Mouse (Mus musculus): ENCODE measurements around the gene Iqgap3. TPM values are rescaled to one million over a fixed set of nuclear protein-coding genes. Genes with fewer than 3 reads are reported as not detected.

Iqgap3 gene
- total RNA-seq, 2 experiments from 2014 or later: 0.91 to 1.2 TPM

DNA sequence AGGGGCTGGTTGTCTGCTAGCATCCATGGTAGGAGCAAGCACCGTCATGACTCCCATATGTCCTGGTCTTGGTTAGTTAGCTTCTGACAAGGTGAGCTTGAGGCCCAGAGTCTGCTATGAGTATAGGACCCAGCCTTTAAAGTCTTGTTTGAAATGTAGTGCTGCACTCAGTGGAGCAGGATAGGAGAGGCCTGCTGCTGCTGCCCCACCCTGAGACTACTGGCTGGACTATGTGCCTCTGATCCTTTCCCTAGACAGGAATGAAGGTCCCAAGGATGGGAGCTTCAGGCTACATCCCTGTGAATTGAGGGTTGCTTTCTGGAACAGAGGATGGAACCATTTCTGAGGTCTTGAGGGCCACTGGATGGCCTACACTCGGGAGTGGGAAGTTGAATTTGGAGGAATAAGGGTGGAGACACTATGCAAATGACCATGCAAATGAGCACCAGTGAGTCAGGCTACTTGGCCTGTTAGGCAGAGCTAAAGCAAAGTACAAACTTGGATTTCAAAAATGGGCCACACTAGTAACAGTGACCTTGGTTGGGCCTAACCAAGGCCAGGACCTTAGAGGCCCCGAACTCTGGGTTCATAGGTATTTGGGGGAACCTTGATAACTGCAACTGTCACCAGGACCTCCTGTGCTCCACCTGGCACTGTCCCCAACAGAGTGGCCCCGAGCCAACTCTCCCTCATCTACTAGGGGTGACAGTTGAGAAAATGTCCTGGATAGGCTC is 67.2 kb downstream of the Iqgap3 start:
- DNase-seq (ENCODE audit: low spot score in 2 of 2): peak in 1 of 2 experiments; percentile 31

DNA sequence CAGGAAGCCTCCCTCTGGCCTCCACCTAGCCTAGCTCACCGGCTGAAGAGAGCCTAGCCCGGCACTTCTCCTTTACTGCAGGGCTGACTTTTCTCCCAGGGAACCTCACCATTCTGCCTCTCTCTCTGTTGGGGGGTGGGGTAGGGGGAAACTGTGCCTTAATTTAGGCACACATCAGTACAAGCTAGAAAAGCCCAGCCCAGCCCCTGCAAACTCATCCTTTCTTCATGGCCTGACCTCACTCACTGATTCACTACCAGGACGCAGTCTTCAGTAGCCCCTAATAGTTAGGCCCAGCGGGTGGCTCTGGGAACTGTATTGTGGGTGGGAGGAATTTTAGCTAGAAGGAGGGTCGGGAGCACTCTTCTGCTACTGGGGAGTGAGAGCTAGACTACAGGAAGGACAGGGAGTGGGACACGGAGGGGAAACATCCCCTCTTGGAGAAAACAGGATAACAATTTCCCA is 67.8 kb downstream of the Iqgap3 start:
- DNase-seq (ENCODE audit: low spot score in 2 of 2): no peak

DNA sequence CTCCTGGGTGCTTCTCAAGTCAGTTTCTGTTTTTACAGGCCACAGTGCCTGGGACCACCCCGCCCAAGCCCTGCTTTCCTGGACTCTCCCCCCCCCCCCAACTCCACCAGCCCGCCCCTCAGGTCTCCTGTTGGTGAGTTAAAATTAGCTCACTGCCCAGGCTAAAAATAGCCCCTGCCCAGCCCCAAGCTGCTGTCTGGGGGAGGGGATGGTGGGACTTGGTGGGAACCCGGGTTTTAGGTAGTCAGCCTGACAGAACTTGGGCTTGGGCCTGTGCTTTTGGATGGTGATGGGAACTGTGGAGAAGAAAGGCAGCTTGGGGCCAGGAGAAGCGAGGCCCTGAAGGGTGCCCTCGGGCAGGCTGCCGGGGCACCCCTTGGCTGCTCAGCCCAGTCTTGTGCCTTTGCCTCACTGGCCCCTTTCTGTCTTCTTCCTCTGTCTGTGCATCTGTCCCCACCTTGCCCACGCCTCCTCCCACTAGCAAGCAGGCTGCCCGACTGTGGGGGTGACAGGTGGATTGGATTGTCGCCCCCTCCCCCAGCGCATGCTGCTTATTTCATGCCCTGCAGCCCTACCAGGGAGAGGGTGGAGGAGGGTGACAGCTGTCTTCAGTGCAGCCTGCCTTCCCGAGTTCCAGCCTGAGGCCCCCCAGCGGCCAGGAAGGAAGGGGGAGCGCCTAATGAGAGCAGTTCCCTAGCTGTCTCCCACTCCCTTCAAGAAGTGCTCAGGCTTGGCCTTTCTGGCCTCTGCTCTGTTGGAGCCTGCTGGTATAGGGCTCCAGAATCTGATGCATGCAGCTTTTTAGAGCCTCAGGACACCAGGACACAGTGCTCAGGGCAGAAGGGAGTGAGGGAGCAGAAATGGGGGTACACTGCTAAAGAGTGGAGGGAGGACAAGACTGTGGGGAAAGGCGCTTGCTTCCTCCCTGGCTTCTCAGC is 68.6 kb downstream of the Iqgap3 start:
- peak; percentile 75 to 77 for DNase-seq (ENCODE audit: low spot score in 2 of 2)

DNA sequence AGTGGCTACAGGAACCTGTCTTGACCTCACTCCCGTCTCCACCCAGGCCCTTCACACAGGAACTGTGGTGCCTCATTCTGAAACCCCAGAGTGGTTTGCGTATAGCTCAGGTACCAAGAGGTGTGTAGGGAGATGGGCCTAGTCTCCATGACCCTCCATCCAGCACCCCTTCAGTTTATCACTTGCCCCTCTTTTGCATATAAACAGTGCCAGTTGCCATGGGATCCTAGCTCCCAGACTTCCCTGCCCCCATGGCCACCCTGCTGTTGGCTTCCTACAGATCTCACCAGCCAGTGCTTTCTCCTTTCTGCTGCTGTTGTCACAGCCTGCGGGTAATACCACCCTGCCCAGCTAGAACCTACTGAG is 69.2 kb downstream of the Iqgap3 start:
- DNase-seq (ENCODE audit: low spot score in 2 of 2): no peak

DNA sequence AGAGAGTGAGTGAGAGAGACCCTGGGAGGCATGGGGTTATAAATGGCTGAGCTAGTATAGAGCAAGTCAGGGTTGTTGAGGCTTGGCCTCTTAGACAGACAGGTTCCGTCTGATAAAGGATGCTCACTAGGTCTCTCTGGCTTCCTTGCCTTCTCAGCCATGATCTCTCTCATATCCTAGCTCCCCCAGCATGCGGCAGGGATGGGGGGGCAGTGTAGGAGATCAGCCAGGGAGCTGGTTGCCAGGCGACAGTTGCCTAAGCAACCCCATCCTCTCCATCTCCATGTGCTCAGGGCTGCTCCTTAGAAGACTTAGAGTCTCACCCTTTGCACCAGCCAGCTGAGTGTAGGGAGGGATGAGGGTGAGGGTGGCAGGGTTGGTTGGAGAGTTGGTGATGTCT is 70.3 kb downstream of the Iqgap3 start:
- DNase-seq (ENCODE audit: low spot score in 2 of 2): peak; percentile 69 to 83

DNA sequence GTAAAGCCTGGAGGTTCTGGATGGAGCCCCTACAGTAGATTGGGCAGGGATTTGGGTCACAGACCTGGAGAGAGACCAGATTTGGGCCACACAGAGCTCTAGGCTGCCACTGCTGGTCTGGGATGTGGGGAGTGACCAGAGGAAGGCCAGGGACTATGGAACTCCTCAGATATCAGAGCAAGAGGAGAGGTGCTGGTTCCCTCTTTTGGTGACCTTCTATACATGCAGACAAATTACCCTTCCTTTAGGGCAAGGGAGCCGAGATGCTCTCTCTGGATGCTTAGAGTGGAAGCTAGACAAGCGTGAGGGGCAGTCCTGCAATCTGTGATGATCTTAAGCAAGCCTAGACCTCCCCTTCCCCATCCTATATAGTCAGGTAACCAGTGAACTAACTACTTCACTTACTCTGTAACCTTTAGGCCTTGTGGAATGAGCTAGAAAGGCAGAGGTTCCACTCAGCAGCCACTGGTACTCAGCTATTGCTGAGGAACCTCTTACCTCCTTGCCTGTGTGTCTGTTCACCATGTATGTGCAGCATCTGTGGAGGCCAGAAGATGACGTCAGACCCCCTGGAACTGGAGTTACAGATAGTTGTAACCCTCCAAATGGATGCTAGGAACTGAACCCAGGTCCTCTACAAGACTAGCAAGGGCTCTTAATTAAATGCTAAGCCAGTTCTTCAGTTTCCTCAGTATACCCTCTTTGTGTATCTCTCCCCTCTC is 71.7 kb downstream of the Iqgap3 start:
- DNase-seq (ENCODE audit: low spot score in 2 of 2): no peak

DNA sequence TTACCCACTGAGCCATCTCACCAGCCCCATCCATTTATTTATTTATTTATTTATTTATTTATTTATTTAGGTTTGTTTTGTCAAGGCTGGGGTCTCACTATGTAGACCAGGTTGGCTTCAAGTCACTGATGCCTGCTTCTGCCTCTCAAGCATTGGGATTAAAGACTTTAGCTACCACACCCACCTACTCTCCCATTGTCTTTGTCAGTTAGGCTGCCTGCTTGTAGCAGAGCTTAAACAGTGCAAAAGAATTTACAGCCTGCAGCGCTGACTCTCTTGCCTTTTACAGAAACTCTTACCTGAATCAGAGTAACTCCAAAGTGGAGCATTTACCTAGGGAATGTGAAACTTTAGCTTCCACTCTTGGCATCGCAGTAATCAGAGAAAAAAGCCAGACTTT is 72.5 kb downstream of the Iqgap3 start:
- no peak for DNase-seq (ENCODE audit: low spot score in 2 of 2)

DNA sequence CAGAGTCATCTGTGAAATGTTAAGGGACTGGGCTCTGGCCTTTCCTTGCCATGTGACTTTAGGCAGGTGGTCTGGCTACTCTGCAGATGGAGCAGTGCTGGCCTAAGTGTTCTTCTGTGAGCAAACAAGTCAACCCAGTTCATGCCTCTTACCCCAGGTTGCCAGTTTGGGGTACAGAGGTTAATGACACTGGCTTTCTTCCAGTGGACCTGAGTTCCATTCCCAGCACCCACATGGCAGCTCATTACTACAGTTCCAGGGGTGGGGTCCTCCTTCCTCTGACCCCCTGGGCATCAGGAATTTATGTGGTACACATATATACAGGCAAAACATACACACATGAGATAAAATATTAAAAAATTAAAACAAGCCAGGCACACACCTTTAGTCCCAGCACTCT is 75.0 kb downstream of the Iqgap3 start:
- DNase-seq (ENCODE audit: low spot score in 2 of 2): no peak

DNA sequence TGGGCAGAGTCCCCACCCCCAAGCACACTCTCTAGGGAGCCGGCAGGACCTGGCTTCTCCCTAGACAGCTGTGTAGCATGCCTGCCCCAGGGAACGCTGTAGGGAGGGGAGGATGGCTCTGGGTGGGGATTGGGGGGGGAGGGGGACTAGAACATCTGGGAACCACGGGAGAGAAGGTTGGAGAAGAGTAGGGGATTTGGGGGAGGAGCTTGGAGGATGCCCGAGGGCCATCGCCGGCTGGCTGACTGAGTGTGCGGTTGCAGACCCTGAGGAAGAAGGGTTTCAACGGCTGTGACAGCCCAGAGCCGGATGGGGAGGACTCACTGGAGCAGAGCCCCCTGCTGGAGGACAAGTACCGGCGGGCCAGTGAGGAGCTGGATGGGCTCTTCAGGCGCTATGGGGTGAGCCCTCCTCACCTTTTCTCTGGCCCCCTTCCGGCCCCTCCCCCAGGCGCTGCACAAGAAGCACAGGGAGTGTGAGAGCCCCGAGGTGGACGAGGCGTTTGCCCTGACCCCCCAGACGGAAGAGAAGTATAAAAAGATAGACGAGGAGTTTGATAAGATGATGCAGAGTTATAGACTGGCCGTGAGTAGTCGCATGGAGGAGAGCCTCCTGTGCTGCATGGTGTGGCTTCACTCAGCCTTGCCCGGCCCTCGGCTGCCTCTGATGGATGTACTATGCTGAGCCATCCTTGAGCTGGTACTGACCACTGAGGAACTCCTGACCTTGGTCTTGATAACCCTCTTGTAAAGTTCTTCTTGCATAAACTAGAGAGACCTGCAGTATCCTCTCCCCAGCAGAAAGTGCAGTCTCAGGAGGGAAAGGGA is 76.2 kb downstream of the Iqgap3 start:
- DNase-seq (ENCODE audit: low spot score in 2 of 2): no peak

DNA sequence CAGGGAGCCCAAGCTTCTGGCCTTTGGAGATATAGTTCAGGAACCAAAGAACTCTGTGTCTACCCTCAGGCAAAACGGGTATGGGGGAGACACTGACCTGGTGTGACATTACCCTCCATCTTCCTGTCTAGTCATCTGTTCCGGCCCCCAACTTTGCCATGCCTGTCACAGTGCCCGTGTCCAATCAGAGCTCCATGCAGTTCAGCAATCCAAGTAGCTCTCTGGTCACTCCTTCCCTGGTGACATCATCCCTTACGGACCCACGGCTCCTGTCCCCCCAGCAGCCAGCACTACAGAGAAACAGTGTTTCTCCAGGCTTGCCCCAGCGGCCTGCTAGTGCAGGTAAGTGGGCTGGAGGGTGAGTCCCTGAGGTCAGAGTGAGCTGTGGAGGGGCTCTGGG is 77.2 kb downstream of the Iqgap3 start:
- DNase-seq (ENCODE audit: low spot score in 2 of 2): no peak

DNA sequence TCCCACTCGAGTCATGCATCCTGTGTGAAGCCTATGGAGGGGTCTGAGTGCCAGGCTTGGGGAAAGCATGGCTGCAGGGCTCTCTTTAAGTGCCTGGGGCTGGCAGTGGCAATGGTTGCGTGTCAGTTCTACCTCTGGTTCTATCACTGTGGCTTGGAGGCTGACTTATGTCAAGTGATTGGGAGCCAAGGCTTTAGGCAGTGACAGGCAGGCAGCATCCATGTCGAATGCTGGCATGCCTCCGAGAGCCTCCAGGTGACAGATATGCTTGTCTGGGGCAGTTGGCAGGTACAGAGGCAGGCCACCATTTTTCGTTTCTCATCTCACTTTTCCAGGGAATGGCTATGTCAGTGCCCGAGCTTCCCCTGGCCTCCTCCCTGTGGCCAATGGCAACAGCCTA is 79.1 kb downstream of the Iqgap3 start:
- DNase-seq (ENCODE audit: low spot score in 2 of 2): no peak

DNA sequence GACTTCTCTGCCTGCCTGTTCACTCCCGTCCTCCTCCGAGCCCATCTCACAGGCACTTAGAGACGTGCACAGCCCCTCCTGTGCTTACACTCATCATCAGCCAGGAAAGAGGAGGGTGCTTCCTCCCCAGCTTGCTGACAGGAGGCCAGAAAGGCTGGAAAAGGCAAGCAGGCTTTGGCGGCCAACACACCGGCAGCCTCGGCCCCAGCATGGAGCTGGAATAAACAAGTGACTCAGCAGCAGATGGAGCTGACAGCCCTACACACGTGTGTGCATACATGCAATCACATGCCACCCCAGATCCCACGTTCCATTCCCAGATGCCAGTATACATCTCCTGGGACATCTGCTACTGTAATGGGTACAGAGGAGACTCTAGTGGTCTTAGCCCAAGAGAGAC is 80.5 kb downstream of the Iqgap3 start:
- DNase-seq (ENCODE audit: low spot score in 2 of 2): peak in 1 of 2 experiments; percentile 71

DNA sequence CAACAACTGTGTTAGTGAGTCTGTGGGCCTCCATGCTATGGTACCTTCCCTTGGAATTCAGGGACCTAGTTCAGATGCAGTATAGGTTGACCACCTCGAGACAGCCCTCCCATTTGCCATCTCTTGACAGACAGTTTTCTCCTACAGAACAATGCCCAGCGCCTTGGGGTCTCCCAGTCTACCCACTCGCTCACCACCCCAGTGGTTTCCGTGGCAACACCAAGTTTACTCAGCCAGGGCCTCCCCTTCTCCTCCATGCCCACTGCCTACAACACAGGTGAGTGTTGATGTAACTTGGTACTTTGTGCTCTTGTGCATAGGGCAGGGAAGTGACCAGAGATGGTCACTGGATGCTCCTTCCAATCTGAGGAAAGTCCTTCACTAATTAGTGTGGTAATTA is 81.0 kb downstream of the Iqgap3 start:
- DNase-seq (ENCODE audit: low spot score in 2 of 2): no peak

DNA sequence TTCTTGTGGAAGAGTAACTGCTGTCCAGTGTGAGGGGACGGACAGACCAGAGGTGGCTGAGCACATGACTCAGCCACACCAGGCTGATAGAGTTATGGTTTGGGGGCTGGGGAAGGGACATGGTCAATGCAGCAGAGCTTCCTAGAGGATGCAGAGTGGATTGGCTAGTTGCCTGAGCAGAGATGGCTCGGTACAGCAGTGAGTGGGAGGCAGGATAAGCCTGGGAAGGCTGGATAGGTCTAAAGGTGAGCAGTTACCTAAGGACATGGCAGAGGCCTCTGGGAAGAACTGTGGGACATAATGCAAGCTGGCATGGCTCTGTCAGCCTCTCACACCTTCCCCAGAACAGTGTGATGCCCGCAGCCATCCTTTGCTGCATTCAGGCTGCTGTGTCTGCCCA is 82.1 kb downstream of the Iqgap3 start:
- DNase-seq (ENCODE audit: low spot score in 2 of 2): no peak

DNA sequence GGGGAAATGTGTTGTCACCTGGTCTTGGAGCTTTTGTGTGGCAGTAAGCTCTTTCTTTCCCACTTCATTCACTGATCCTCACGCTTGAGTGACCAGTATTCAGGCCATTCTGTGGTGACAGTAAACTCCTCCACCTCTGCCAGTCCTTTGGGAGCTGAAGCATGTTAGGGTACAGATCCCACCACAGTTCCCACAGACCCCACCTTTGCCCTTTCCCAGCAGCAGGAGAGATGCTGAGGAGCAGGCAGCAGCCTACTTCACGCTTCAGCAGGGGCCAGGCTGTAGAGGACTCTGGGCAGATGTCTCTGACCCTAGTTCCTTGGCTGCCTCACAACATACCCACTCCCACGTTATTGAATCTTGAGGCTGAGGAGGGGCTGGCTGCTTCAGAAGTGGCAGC is 82.5 kb downstream of the Iqgap3 start:
- no peak for DNase-seq (ENCODE audit: low spot score in 2 of 2)

DNA sequence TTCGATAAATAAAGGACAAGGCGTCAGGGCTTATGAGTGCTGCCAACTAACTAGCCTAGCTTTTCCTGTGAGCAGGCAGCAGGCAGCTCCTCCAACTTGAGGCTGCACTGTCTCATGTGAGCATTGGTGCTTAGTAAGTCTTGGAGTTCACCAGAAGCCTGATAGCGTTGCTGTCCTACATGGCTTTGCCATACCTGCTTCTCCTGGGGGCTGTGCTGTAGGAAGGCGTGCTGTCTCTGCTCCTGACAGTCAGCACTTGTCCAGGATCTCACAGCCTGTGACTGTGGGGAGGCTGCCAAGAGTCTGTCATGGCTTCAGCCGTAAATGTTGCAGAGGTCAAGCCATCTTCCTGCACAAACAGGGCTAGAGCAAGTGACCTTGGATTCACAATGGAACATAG is 84.3 kb downstream of the Iqgap3 start:
- DNase-seq (ENCODE audit: low spot score in 2 of 2): no peak

DNA sequence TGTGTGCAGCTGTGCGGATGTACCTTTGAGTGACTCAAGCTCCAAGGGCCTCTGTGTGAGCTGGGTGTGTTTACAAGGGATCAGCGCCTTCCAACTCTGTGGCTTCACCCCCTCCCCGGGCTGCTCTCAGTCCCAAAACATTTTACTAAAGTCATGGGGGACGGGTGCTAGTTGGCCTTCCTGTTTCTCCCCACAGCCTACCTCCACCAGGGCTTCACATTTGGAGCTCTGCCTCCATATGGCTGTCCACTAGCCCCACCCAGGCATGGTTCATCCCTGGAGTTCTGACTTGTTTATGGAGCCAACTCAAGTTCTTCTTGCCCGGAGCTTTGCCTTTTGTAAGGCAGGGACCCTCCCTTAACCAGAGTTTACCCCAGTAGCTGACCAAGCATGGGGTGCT is 88.6 kb downstream of the Iqgap3 start:
- no peak for DNase-seq (ENCODE audit: low spot score in 2 of 2)

Measured in layer of hippocampus, postnatal 14 days (tissue).